Mouse (Mus musculus): ENCODE measurements around the gene Nav3. TPM values are rescaled to one million over a fixed set of nuclear protein-coding genes. Genes with fewer than 3 reads are reported as not detected.
A peak's percentile ranks its signal among the peaks of the same experiment; 100 is the strongest.

Nav3 gene
- total and polyA plus RNA-seq, 2 experiments = 0.01 to 0.28 TPM

DNA sequence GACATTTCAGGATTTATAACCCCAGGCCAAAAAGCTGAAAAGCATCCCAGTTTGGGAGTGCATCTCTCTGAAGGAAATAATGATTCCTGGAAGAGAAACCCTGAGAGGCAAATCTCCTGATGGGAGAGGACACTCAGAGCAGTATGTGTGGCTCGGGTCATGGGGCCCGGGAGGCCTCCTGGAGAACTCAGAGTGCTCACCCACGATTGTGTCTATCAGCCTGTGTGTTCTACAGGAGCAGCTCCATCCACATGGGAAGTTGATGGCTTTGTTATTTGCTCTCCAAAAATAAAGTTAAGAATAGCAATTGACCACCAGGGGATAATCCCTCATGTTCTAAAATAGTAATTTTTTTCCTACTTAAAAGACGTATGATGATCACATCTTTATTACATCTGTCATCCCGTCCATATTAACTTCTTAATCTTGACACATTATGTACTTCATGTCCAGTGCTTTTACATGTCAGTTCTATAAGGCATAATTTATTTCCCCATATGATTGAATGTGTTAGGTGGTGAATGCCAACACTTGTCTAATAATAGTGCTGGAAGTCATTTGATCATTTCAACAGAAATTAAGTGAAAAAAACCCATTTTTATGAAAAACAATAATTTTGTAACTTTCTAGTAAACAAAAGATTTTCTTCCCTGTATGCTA is 581.2 kb downstream of the Nav3 start:
- 74% methylated on average over 5 of the region's 5 CpGs for WGBS
- H3K9ac ChIP-seq (ENCODE audit: low read depth, low read length) = no peak overlapping the region
- no peaks in the 10 kb centered on the region for H3K36me3 ChIP-seq (ENCODE audit: control insufficient read depth, insufficient read depth, low read length)
- no peaks in the 10 kb centered on the region for H3K79me2 ChIP-seq (ENCODE audit: control insufficient read depth, insufficient read depth, low read length)
- H3K4me1 ChIP-seq (ENCODE audit: control insufficient read depth, insufficient read depth, low read length) = no peaks in the 10 kb centered on the region
- TF ChIP-seq CTCF (IDR thresholded peaks at IDR 0.05; ENCODE audit: low read depth, low read length) = no peak
- TF ChIP-seq POLR2A (IDR thresholded peaks at IDR 0.05; ENCODE audit: extremely low read depth, insufficient read depth, low read length) = no peak
- H3K27ac ChIP-seq (replicated peaks; ENCODE audit: insufficient read depth, low read depth, low read length) = no peak overlapping the region
- H3K27me3 ChIP-seq (ENCODE audit: control insufficient read depth, insufficient read depth, low read length) = no peaks in the 10 kb centered on the region
- no peak overlapping the region for H3K4me3 ChIP-seq (ENCODE audit: insufficient read depth, low read depth, low read length)
- DNase-seq (ENCODE audit: extremely low read depth, low read depth, low spot score) = no peak

DNA sequence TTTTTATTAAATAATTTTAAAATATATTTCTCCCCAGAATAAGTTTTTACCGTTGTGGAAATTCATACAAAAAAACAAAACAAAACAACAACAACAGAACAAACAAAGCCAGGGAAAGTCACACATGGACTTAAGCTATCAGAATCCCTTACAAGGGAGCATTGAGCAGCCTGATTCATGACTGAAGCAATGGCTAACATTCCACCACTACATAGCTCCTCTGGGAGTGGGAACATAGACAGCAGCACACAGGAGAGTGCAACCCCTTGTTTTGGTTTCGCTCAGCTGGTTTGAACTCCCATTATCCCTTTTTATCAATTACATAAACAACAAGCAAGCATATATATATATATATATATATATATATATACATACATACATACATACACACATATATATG is 589.9 kb downstream of the Nav3 start:
- Histone ChIP-seq H3K27ac (replicated peaks; ENCODE audit: insufficient read depth, low read depth, low read length) (no peak overlapping the region), H3K27me3 (ENCODE audit: control insufficient read depth, insufficient read depth, low read length) (no peaks in the 10 kb centered on the region), H3K9ac (ENCODE audit: low read depth, low read length) (no peak overlapping the region), H3K36me3 (ENCODE audit: control insufficient read depth, insufficient read depth, low read length) (no peaks in the 10 kb centered on the region), H3K4me1 (ENCODE audit: control insufficient read depth, insufficient read depth, low read length) (no peaks in the 10 kb centered on the region; the same call in 1 of the 2 replicates), H3K4me3 (ENCODE audit: insufficient read depth, low read depth, low read length) (no peak overlapping the region), H3K79me2 (ENCODE audit: control insufficient read depth, insufficient read depth, low read length) (no peaks in the 10 kb centered on the region)
- TF ChIP-seq CTCF (IDR thresholded peaks at IDR 0.05; ENCODE audit: low read depth, low read length) = no peak
- TF ChIP-seq POLR2A (IDR thresholded peaks at IDR 0.05; ENCODE audit: extremely low read depth, insufficient read depth, low read length) = no peak
- 81% methylated on average over 2 of the region's 2 CpGs for WGBS
- no peak for DNase-seq (ENCODE audit: extremely low read depth, low read depth, low spot score)

DNA sequence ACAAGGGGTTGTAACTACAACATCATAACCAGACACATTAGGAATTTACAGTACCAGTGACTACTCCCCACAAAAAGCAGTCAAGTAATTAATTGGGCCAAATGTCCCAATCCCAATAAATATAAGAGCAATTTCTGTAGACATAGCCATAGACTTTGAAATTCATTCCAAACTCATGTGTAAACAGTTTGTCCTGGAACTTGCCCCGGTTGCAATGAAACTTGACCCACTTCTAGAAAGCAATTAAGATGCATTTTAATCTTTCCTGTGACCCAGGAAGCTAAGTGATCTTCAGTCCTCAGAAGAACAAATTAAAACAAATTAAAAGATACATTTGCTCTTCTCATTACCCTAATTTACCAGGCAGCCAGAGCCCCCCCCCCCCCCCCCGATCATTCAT is 590.6 kb downstream of the Nav3 start:
- peak; percentile 41 for DNase-seq (ENCODE audit: extremely low read depth, low read depth, low spot score)
- Histone ChIP-seq H3K4me3 (ENCODE audit: insufficient read depth, low read depth, low read length) (no peak overlapping the region), H3K4me1 (ENCODE audit: control insufficient read depth, insufficient read depth, low read length) (no peaks in the 10 kb centered on the region; the same call in 1 of the 2 replicates), H3K27ac (replicated peaks; ENCODE audit: insufficient read depth, low read depth, low read length) (no peak overlapping the region), H3K9ac (ENCODE audit: low read depth, low read length) (no peak overlapping the region), H3K36me3 (ENCODE audit: control insufficient read depth, insufficient read depth, low read length) (no peaks in the 10 kb centered on the region), H3K27me3 (ENCODE audit: control insufficient read depth, insufficient read depth, low read length) (no peaks in the 10 kb centered on the region), H3K79me2 (ENCODE audit: control insufficient read depth, insufficient read depth, low read length) (no peaks in the 10 kb centered on the region)
- WGBS = 40% methylated on average over 2 of the region's 2 CpGs
- TF ChIP-seq CTCF (IDR thresholded peaks at IDR 0.05; ENCODE audit: low read depth, low read length) (no peak), POLR2A (IDR thresholded peaks at IDR 0.05; ENCODE audit: extremely low read depth, insufficient read depth, low read length) (no peak)

DNA sequence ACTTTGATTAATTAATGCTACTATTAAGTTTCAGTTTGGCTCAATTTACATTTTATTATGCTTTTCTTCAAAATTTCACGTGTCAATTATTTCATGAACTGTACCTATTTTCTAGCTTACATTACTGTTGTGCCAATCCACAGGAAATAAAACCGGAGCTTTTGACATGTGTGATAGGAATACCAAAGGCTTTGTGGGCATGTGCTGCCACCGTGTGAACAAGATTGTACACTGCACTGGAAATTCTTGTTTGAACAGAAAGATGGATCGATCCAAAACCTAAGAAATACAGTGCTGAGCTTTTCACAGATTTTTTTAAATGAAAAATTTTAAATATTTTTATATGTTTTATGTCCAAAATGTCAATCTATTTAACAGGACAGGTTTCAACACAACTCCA is 591.3 kb downstream of the Nav3 start:
- H3K27ac ChIP-seq (replicated peaks; ENCODE audit: insufficient read depth, low read depth, low read length) = no peak overlapping the region
- no peaks in the 10 kb centered on the region for H3K36me3 ChIP-seq (ENCODE audit: control insufficient read depth, insufficient read depth, low read length)
- WGBS = 9% methylated on average over 4 of the region's 4 CpGs
- no peaks in the 10 kb centered on the region for H3K27me3 ChIP-seq (ENCODE audit: control insufficient read depth, insufficient read depth, low read length)
- H3K9ac ChIP-seq (ENCODE audit: low read depth, low read length) = no peak overlapping the region
- TF ChIP-seq POLR2A (IDR thresholded peaks at IDR 0.05; ENCODE audit: extremely low read depth, insufficient read depth, low read length) = no peak
- no peak for TF ChIP-seq CTCF (IDR thresholded peaks at IDR 0.05; ENCODE audit: low read depth, low read length)
- H3K4me3 ChIP-seq (ENCODE audit: insufficient read depth, low read depth, low read length) = no peak overlapping the region
- no peaks in the 10 kb centered on the region; the same call in 1 of the 2 replicates for H3K4me1 ChIP-seq (ENCODE audit: control insufficient read depth, insufficient read depth, low read length)
- peak; percentile 39 for DNase-seq (ENCODE audit: extremely low read depth, low read depth, low spot score)
- H3K79me2 ChIP-seq (ENCODE audit: control insufficient read depth, insufficient read depth, low read length) = no peaks in the 10 kb centered on the region

DNA sequence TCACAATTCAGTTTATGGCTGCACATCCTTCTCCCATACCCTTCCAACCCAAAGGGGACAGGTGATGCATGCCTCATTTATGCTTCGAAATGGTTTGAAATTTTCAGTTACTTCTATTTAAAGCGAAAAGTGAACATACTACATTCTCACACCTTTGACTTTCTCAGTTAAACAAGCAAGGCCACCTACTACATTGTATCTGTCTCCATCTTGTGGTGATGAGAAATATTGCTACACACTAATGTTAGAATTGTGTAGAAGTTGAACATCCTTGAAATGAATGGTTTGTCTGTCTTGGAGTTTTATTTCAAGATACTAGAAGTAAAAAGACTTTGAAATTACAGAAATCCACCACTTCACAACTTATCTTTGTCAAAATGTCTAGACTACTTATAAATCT is 594.7 kb downstream of the Nav3 start:
- 56% methylated on average over 2 of the region's 2 CpGs for WGBS
- H3K27ac ChIP-seq (replicated peaks; ENCODE audit: insufficient read depth, low read depth, low read length) = no peak overlapping the region
- TF ChIP-seq POLR2A (IDR thresholded peaks at IDR 0.05; ENCODE audit: extremely low read depth, insufficient read depth, low read length) = no peak
- TF ChIP-seq CTCF (IDR thresholded peaks at IDR 0.05; ENCODE audit: low read depth, low read length) = peak; percentile 24; the same call in 1 of the 2 replicates
- peak; percentile 11 for DNase-seq (ENCODE audit: extremely low read depth, low read depth, low spot score)
- no peaks in the 10 kb centered on the region for H3K79me2 ChIP-seq (ENCODE audit: control insufficient read depth, insufficient read depth, low read length)
- no peaks in the 10 kb centered on the region; the same call in 1 of the 2 replicates for H3K4me1 ChIP-seq (ENCODE audit: control insufficient read depth, insufficient read depth, low read length)
- no peaks in the 10 kb centered on the region for H3K27me3 ChIP-seq (ENCODE audit: control insufficient read depth, insufficient read depth, low read length)
- no peak overlapping the region for H3K4me3 ChIP-seq (ENCODE audit: insufficient read depth, low read depth, low read length)
- no peak overlapping the region for H3K9ac ChIP-seq (ENCODE audit: low read depth, low read length)
- H3K36me3 ChIP-seq (ENCODE audit: control insufficient read depth, insufficient read depth, low read length) = no peaks in the 10 kb centered on the region

DNA sequence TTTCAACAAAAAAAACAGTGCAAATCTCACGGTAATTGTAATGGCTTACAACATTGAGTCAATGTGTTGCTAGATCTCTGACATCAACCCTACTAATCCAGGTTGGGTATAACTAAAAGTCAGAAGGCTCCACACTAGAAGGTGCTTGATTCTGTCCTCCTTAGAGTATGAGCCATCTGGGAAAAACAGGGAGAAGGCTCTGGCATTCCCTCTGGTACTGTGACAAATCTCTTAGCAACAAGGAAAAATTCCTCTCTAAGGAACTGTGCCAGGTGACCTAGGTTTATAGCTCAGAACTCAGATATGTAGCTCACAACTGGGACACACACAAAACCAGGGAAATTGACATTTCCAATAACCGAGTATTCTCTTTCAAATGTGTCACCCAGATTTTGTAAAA is 597.4 kb downstream of the Nav3 start:
- TF ChIP-seq POLR2A (IDR thresholded peaks at IDR 0.05; ENCODE audit: extremely low read depth, insufficient read depth, low read length) (no peak), CTCF (IDR thresholded peaks at IDR 0.05; ENCODE audit: low read depth, low read length) (no peak)
- WGBS = 82% methylated on average over 2 of the region's 2 CpGs
- no peak overlapping the region for H3K27ac ChIP-seq (replicated peaks; ENCODE audit: insufficient read depth, low read depth, low read length)

More for the DNA sequence above, 597.4 kb downstream of the Nav3 start:
- DNase-seq (ENCODE audit: extremely low read depth, low read depth, low spot score) = no peak
- no peaks in the 10 kb centered on the region for H3K4me1 ChIP-seq (ENCODE audit: control insufficient read depth, insufficient read depth, low read length)
- no peaks in the 10 kb centered on the region for H3K79me2 ChIP-seq (ENCODE audit: control insufficient read depth, insufficient read depth, low read length)
- H3K36me3 ChIP-seq (ENCODE audit: control insufficient read depth, insufficient read depth, low read length) = no peaks in the 10 kb centered on the region
- H3K4me3 ChIP-seq (ENCODE audit: insufficient read depth, low read depth, low read length) = no peak overlapping the region
- no peaks in the 10 kb centered on the region for H3K27me3 ChIP-seq (ENCODE audit: control insufficient read depth, insufficient read depth, low read length)
- H3K9ac ChIP-seq (ENCODE audit: low read depth, low read length) = no peak overlapping the region

All from liver, adult 2 months (tissue).